Mouse (Mus musculus) embryonic stem cell, embryonic (primary cell): ENCODE data around the gene Sco2.

Experiments
- CTCF ChIA-PET, 4 experiments: fragments of 300-600 bp in 2 of 4; fragments of 350-600 bp in 2 of 4; sonication (Branson Sonifier 250); formaldehyde crosslinking; loops; one replicate each; lab custom pipeline; 2022; ENCODE audit warnings: inconsistent platforms in 2 of 4; lab: Charles Lee
- POLR2A ChIA-PET, 4 experiments: fragments of 300-600 bp in 2 of 4; fragments of 350-600 bp in 2 of 4; sonication (Branson Sonifier 250); formaldehyde crosslinking; loops; one replicate each; lab custom pipeline; 2022; ENCODE audit warnings: antibody characterized with exemption in 4 of 4, inconsistent platforms in 1 of 4; lab: Charles Lee

Sco2 gene

GRCm38 (mm10) chr15:89323656-89324055, 50.0 kb downstream of the Sco2 start:
- ChIA-PET POLR2A (interaction anchor here (0.6 to 3.2 kb wide), 27 partner anchors 8 to 615 kb away, joined by 3 to 37 read pairs (median 4); partner anchors contain the start of genes Sbf1 (in 3 of the 4), Hdac10 (in 2 of the 4), Lmf2 (in 2 of the 4) and Miox (in 2 of the 4)), CTCF (interaction anchor here in 3 of 4 experiments (0.6 to 1.7 kb wide), 5 partner anchors 8 to 129 kb away, joined by 3 to 6 read pairs (median 4); partner anchors contain the start of gene Sbf1 (in 3 of the 3))

- ChIA-PET POLR2A (interaction anchor here (0.9 to 3.2 kb wide), 33 partner anchors 8 to 614 kb away, joined by 3 to 37 read pairs (median 4); partner anchors contain the start of genes Hdac10 (in 2 of the 4), Lmf2 (in 2 of the 4), Miox (in 2 of the 4) and Ncaph2 (in 2 of the 4)), CTCF (interaction anchor here in 3 of 4 experiments (0.6 to 1.7 kb wide), 7 partner anchors 8 to 660 kb away, joined by 3 to 6 read pairs (median 4); partner anchors contain the start of gene Sbf1 (in 3 of the 3))
Observed at GRCm38 (mm10) chr15:89322670-89323522, 50.8 kb downstream of the Sco2 start, which contains the start of gene Adm2. TSS of gene Adm2 (plus strand) at chr15:89322720.
